Mouse (Mus musculus) megakaryocyte, embryonic 14.5 days (primary cell): ENCODE measurements around the gene Eya3.

Experiments
- FLI1 ChIP-seq: IDR thresholded peaks from 2 replicates; pipeline ENCODE4 v1.6.1; 2012; ENCODE audit warnings: low read length, inconsistent platforms, mixed read lengths
- GATA1 ChIP-seq: IDR thresholded peaks from 3 replicates; pipeline ENCODE4 v1.6.1; 2012; ENCODE audit warnings: mixed read lengths, low read length, inconsistent platforms, borderline replicate concordance

GRCm38 (mm10) chr4:132649271-132649999, 10.6 kb downstream of the Eya3 start:
- TF ChIP-seq GATA1: no peak
- TF ChIP-seq FLI1: no peak
